Mouse (Mus musculus) hindbrain, embryonic 14.5 days (tissue): Measurements from ENCODE around the gene Stx18. TPM values are rescaled to one million over a fixed set of nuclear protein-coding genes. Genes with fewer than 3 reads are reported as not detected.

Source experiments
- ATAC-seq: fragments of 200-750 bp; cut with Nextera tagmentation; 2 replicates; pipeline ENCODE4 v1.8.0; 2017; ENCODE audit warnings: moderate number of reproducible peaks, mild to moderate bottlenecking, moderate TSS enrichment, moderate library complexity; ENCODE audit not compliant: low FRiP score
- DNase-seq: peaks from one replicate; pipeline ENCODE4 v3.0.0-alpha.2; 2015; ENCODE audit warnings: low spot score
- H3K27ac ChIP-seq: fragments of 300-500 bp; sonication (generic); 2 replicates; pipeline ENCODE4 v1.5.1; 2014; ENCODE audit warnings: mild to moderate bottlenecking, moderate library complexity
- H3K27me3 ChIP-seq: fragments of 300-500 bp; sonication (generic); 2 replicates; pipeline ENCODE4 v1.6.1; 2014; ENCODE audit warnings: mild to moderate bottlenecking, low read length, mixed read lengths; ENCODE audit not compliant: control insufficient read depth, insufficient read depth
- H3K36me3 ChIP-seq: fragments of 300-500 bp; sonication (generic); replicated peaks from 2 replicates; pipeline ENCODE4 v1.6.1; 2014; ENCODE audit not compliant: control insufficient read depth, insufficient read depth
- H3K4me1 ChIP-seq: fragments of 300-500 bp; sonication (generic); replicated peaks from 2 replicates; pipeline ENCODE4 v1.6.1; 2014; ENCODE audit warnings: antibody characterized with exemption, low read length, mixed read lengths; ENCODE audit not compliant: control insufficient read depth, insufficient read depth
- H3K4me2 ChIP-seq: fragments of 300-500 bp; sonication (generic); replicated peaks from 2 replicates; pipeline ENCODE4 v1.6.1; 2014; ENCODE audit warnings: mild to moderate bottlenecking, moderate library complexity
- H3K4me3 ChIP-seq: fragments of 300-500 bp; sonication (generic); replicated peaks from 2 replicates; pipeline ENCODE4 v1.5.1; 2014; ENCODE audit warnings: mild to moderate bottlenecking, low read length
- H3K9ac ChIP-seq: fragments of 300-500 bp; sonication (generic); 2 replicates; pipeline ENCODE4 v1.6.1; 2014
- H3K9me3 ChIP-seq: fragments of 300-500 bp; sonication (generic); 2 replicates; pipeline ENCODE4 v1.6.1; 2016; ENCODE audit warnings: low read length; ENCODE audit not compliant: control insufficient read depth
- WGBS: fragments of 180-500 bp; shearing (Covaris S2); extraction: QIAGEN DNeasy Blood & Tissue Kit; methylation state at CpG from one replicate; pipeline ENCODE4 v1.1.7; 2014; 5-methylcytosine and 5-hydroxymethylcytosine counted together
- polyA plus RNA-seq: library from polyadenylated mRNA; unstranded; fragments of >200 nt; fragmentation: Nextera tagmentation; extraction: Ambion mirVana; gene quantifications from 2 replicates; pipeline ENCODE4 v1.2.1, GENCODE M21; 2014

Stx18 gene
- polyA plus RNA-seq: 35.1 and 38.5 TPM in 2 replicates

GRCm38 (mm10) chr5:38038710-38039592, at the start of gene Stx18:
Stx18 (plus strand) TSS chr5:38038742.
- peak; percentile 97 for ATAC-seq

DNA sequence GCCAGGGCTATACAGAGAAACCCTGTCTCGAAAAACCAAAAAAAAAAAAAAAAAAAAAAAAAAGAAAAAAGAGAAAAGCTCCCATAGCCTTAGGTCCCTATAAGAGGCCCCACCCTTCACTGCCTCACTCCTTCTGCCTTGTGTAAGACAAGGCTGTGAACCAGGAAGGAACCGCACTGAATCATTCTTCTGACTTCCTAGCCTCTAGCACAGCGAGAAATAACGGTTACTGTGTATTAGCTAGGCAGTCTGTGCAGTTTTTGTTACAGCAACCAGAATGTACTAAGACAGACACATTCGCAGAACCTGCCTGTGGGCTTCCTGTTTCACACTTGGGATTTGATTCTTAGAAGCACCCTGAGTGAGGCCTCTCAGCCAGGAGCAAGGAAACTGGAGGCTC, 46.2 kb upstream of the Stx18 start:
- H3K9me3 ChIP-seq: no peaks in the 10 kb centered on the region
- no peaks in the 10 kb centered on the region for H3K4me1 ChIP-seq
- 90% methylated on average over 5 of the region's 5 CpGs for WGBS
- no peak overlapping the region for H3K27ac ChIP-seq
- H3K4me2 ChIP-seq: no peak overlapping the region
- no peak overlapping the region for H3K9ac ChIP-seq
- no peaks in the 10 kb centered on the region for H3K36me3 ChIP-seq
- H3K4me3 ChIP-seq: no peak overlapping the region
- ATAC-seq: no peak
- DNase-seq: no peak
- H3K27me3 ChIP-seq: no peaks in the 10 kb centered on the region

More at GRCm38 (mm10) chr5:38038710-38039592, at the start of gene Stx18:
- Histone ChIP-seq H3K27ac (peak within 1 kb of the TSS; percentile 80), H3K36me3 (no peaks in the 10 kb centered on the region; the same call in 1 of the 2 replicates), H3K9ac (peak within 1 kb of the TSS; percentile 84), H3K9me3 (no peaks in the 10 kb centered on the region), H3K4me1 (peaks cover 11% of the 10 kb centered on the region), H3K4me3 (peak within 1 kb of the TSS; percentile 81), H3K27me3 (no peaks in the 10 kb centered on the region), H3K4me2 (peak within 1 kb of the TSS; percentile 86)
- peak; percentile 87 for DNase-seq
- WGBS: under 1% methylated on average over 57 of the region's 57 CpGs

GRCm38 (mm10) chr5:37998805-37999204, 39.7 kb upstream of the Stx18 start:
- no peak overlapping the region for H3K4me3 ChIP-seq
- no peaks in the 10 kb centered on the region for H3K27me3 ChIP-seq
- no peak overlapping the region for H3K27ac ChIP-seq
- H3K36me3 ChIP-seq: no peaks in the 10 kb centered on the region
- H3K9me3 ChIP-seq: no peaks in the 10 kb centered on the region
- ATAC-seq: no peak
- DNase-seq: no peak
- WGBS: 55% methylated on average over 2 of the region's 2 CpGs
- H3K4me2 ChIP-seq: no peak overlapping the region
- no peaks in the 10 kb centered on the region for H3K4me1 ChIP-seq
- H3K9ac ChIP-seq: no peak overlapping the region

GRCm38 (mm10) chr5:38002573-38002972, 36.0 kb upstream of the Stx18 start:
- Histone ChIP-seq H3K4me1 (peaks cover 5% of the 10 kb centered on the region), H3K4me2 (no peak overlapping the region), H3K9ac (no peak overlapping the region), H3K27ac (no peak overlapping the region), H3K27me3 (no peaks in the 10 kb centered on the region), H3K4me3 (no peak overlapping the region), H3K9me3 (no peaks in the 10 kb centered on the region), H3K36me3 (no peaks in the 10 kb centered on the region)
- 24% methylated on average over 4 of the region's 4 CpGs for WGBS
- DNase-seq (no peak), ATAC-seq (no peak)

DNA sequence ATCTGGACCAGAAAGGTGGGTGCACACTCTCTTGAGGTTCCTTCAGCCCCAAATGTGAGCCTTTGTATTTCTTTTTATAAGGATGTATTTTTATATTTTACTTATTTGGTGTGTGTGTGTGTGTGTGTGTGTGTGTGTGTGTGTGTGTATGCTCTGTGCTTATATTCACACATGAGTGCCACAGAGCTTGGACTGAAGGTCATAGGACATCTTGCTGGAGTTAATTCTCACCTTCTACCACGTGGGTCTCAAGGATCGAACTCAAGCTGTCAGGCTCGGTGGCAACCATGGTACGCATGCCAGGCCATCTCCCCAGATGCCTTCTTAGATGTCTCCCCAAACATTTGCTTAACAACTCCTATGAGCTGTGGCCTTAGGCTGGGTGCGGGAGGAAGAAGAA, 33.8 kb upstream of the Stx18 start:
- no peak overlapping the region for H3K4me3 ChIP-seq
- peaks cover 5% of the 10 kb centered on the region for H3K4me1 ChIP-seq
- WGBS: 81% methylated on average over 5 of the region's 5 CpGs
- H3K9me3 ChIP-seq: no peaks in the 10 kb centered on the region
- H3K27me3 ChIP-seq: no peaks in the 10 kb centered on the region
- ATAC-seq: no peak
- H3K36me3 ChIP-seq: no peaks in the 10 kb centered on the region
- no peak overlapping the region for H3K9ac ChIP-seq
- no peak overlapping the region for H3K27ac ChIP-seq
- no peak overlapping the region for H3K4me2 ChIP-seq
- no peak for DNase-seq

GRCm38 (mm10) chr5:38006415-38007347, 31.9 kb upstream of the Stx18 start:
- H3K36me3 ChIP-seq: no peaks in the 10 kb centered on the region
- H3K9ac ChIP-seq: no peak overlapping the region
- no peaks in the 10 kb centered on the region for H3K27me3 ChIP-seq
- H3K27ac ChIP-seq: no peak overlapping the region
- H3K4me3 ChIP-seq: no peak overlapping the region
- peaks cover 5% of the 10 kb centered on the region for H3K4me1 ChIP-seq
- H3K9me3 ChIP-seq: no peaks in the 10 kb centered on the region
- no peak overlapping the region for H3K4me2 ChIP-seq
- DNase-seq: no peak
- WGBS: 17% methylated on average over 17 of the region's 17 CpGs
- no peak for ATAC-seq

DNA sequence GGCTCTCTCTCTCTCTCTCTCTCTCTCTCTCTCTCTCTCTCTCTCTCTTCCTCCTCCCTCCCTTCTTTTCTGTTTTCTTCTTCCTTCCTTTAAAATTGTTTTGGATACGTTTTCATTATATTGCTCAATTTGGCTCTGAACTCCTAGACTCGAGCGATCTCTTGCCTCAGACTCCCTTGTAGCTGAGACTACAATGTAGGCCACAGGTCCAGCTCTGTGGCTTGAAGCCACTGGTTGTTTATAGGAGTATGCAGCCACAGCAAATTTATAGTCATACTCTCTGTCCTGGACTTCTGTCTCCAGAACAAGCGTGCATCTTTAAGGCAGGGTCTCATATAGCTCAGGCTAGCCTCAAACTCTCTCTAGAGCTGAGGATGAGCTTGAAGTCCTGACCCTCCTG, 29.5 kb upstream of the Stx18 start:
- Histone ChIP-seq H3K36me3 (no peaks in the 10 kb centered on the region), H3K27ac (no peak overlapping the region), H3K27me3 (no peaks in the 10 kb centered on the region), H3K4me2 (no peak overlapping the region), H3K4me3 (no peak overlapping the region), H3K9ac (no peak overlapping the region), H3K4me1 (peaks cover 5% of the 10 kb centered on the region), H3K9me3 (no peaks in the 10 kb centered on the region)
- DNase-seq (no peak), ATAC-seq (no peak)
- 94% methylated on average over 4 of the region's 4 CpGs for WGBS

- Histone ChIP-seq H3K4me2 (no peak overlapping the region), H3K9me3 (no peaks in the 10 kb centered on the region), H3K27ac (no peak overlapping the region), H3K4me3 (no peak overlapping the region), H3K36me3 (no peaks in the 10 kb centered on the region), H3K4me1 (no peaks in the 10 kb centered on the region), H3K9ac (no peak overlapping the region), H3K27me3 (no peaks in the 10 kb centered on the region)
- WGBS: 19% methylated on average over 3 of the region's 3 CpGs
- DNase-seq (no peak), ATAC-seq (no peak)
Measured at GRCm38 (mm10) chr5:38014916-38015315, 23.6 kb upstream of the Stx18 start.

GRCm38 (mm10) chr5:38016945-38017344, 21.6 kb upstream of the Stx18 start:
- Histone ChIP-seq H3K4me2 (no peak overlapping the region), H3K9me3 (no peaks in the 10 kb centered on the region), H3K27me3 (no peaks in the 10 kb centered on the region), H3K36me3 (no peaks in the 10 kb centered on the region), H3K27ac (no peak overlapping the region), H3K9ac (no peak overlapping the region), H3K4me3 (no peak overlapping the region), H3K4me1 (no peaks in the 10 kb centered on the region)
- DNase-seq (no peak), ATAC-seq (no peak)
- 94% methylated on average over 3 of the region's 3 CpGs for WGBS
